Mouse (Mus musculus) G1E (cell line): Measurements from ENCODE around the gene Prm3.

ENCODE experiments used
- CTCF ChIP-seq: IDR thresholded peaks from 2 replicates; pipeline ENCODE4 v1.5.1; 2012; ENCODE audit warnings: low read depth, low read length, inconsistent platforms, mixed read lengths
- GATA1 ChIP-seq: IDR thresholded peaks from 2 replicates; pipeline ENCODE4 v1.6.1; 2012; ENCODE audit warnings: borderline replicate concordance, low read length, inconsistent platforms, mixed read lengths
- GATA2 ChIP-seq: IDR thresholded peaks from 2 replicates; pipeline ENCODE4 v1.6.1; 2012; ENCODE audit warnings: low read depth, low read length, inconsistent platforms, borderline replicate concordance
- POLR2AphosphoS5 ChIP-seq: IDR thresholded peaks from 2 replicates; pipeline ENCODE4 v1.6.1; 2012; ENCODE audit warnings: low read depth, low read length, inconsistent platforms; ENCODE audit not compliant: insufficient replicate concordance

DNA sequence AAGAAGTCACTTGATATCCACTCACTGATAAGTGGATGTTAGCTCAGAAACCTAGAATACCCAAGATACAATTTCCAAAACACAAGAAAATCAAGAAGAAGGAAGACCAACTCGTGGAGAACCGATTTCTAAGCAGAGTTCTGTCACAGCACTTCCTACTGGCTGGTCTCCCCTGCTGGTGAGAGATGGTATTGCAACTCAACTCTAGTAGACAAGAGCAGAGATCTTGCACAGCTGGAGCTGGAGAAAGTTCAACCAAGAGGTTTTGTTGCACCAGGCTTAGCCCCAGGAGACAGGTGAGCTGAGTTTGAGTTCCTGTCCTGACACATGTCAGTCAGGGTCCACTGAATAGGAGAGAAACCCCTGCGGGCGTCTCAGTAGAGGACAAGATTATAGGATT lies 23.6 kb downstream of the Prm3 start:
- TF ChIP-seq POLR2AphosphoS5, result no peak
- TF ChIP-seq CTCF, result peak; percentile 89
- no peak for TF ChIP-seq GATA1
- TF ChIP-seq GATA2, result no peak
